ENCODE assay signal across 8 mouse cellular contexts in the genomic region with DNA sequence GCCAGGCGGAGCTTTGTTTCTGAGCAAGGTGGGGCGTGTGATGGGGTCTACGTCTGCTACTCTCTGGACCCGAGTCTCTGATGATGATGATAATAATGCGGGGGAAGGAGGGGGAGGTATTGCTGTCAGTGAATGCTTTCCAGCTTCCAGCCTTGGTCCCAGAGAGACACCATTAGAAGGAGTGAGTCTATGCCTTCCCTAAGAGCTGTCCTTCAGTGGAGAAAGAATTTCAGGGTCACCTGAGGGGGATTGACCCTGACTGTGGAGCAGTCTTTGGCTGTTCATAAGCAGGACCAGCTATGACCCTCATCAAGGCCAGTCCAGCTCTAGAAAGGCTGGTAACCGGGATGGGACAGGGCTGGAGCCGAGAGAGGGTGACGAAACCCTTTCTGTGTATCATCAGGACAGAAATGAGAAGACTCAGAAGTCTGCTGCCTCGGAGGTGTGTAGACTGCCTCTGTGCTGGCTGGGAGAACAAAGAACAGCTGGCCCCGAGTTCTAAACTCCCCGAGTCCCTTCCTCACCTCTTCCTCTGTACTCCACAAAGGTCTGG. TPM values are rescaled to one million over a fixed set of nuclear protein-coding genes. Genes with fewer than 3 reads are reported as not detected.
A peak's percentile ranks its signal among the peaks of the same experiment; 100 is the strongest.
DNase-seq lines count a peak whose midpoint lies in the region; ATAC-seq and TF ChIP-seq lines count a peak whose summit lies in the region.

No protein-coding gene starts in this region.

- H3K4me2 ChIP-seq in embryonic facial prominence, embryonic 11.5 days (ENCODE audit: low read depth, low read length): peak overlapping the region; percentile 90
- H3K4me2 ChIP-seq in intestine, embryonic 15.5 days (replicated peaks): peak overlapping the region; percentile 90
- peak overlapping the region; percentile 91 for H3K4me2 ChIP-seq in neural tube, embryonic 12.5 days (replicated peaks)

- peak overlapping the region; percentile 91 for H3K4me3 ChIP-seq in layer of hippocampus, adult 2 months
- peak overlapping the region; percentile 38 for H3K4me3 ChIP-seq in embryonic facial prominence, embryonic 11.5 days (ENCODE audit: low read depth, low read length)
- H3K4me3 ChIP-seq in intestine, embryonic 15.5 days (replicated peaks): peak overlapping the region; percentile 60
- peak overlapping the region; percentile 46 for H3K4me3 ChIP-seq in neural tube, embryonic 12.5 days

- H3K27me3 ChIP-seq in embryonic facial prominence, embryonic 11.5 days (ENCODE audit: control insufficient read depth, insufficient read depth, low read length): peaks cover 2% of the 10 kb centered on the region
- H3K27me3 ChIP-seq in intestine, embryonic 15.5 days (replicated peaks): peaks cover 3% of the 10 kb centered on the region; the same call in 1 of the 2 replicates
- H3K27me3 ChIP-seq in neural tube, embryonic 12.5 days (replicated peaks): peaks cover 27% of the 10 kb centered on the region

- peak overlapping the region; percentile 97 for H3K27ac ChIP-seq in layer of hippocampus, adult 2 months
- H3K27ac ChIP-seq in embryonic facial prominence, embryonic 11.5 days (replicated peaks; ENCODE audit: low read depth, low read length): no peak overlapping the region
- H3K27ac ChIP-seq in intestine, embryonic 15.5 days: peak overlapping the region; percentile 59; the same call in 1 of the 2 replicates
- H3K27ac ChIP-seq in neural tube, embryonic 12.5 days: no peak overlapping the region

- 43% methylated on average over 11 of the region's 11 CpGs for WGBS in embryonic facial prominence, embryonic 11.5 days
- WGBS in intestine, embryonic 15.5 days: 40% methylated on average over 11 of the region's 11 CpGs
- 40% methylated on average over 11 of the region's 11 CpGs for WGBS in neural tube, embryonic 12.5 days

- 0 out of 2 replicates have a peak, but pooled peaks have one; percentile 59 for ATAC-seq in embryonic facial prominence, embryonic 11.5 days (replicated peaks; ENCODE audit: insufficient number of reproducible peaks, low FRiP score, low TSS enrichment, low read depth)
- peak; percentile 5; the same call in 1 of the 2 replicates for ATAC-seq in intestine, embryonic 15.5 days
- ATAC-seq in neural tube, embryonic 12.5 days (ENCODE audit: low FRiP score, low read depth): peak; percentile 53; the same call in 1 of the 2 replicates

- peak in 1 of 2 experiments; percentile 15 for DNase-seq in layer of hippocampus, adult 2 months (ENCODE audit: low spot score in 2 of 2)
- no peak for DNase-seq in layer of hippocampus, adult 18-20 months (ENCODE audit: low spot score in 2 of 2)
- no peak for DNase-seq in embryonic facial prominence, embryonic 11.5 days (ENCODE audit: low spot score)
- DNase-seq in frontal cortex, postnatal 10 days (ENCODE audit: low spot score in 2 of 2): no peak
- DNase-seq in layer of hippocampus, postnatal 25 days (ENCODE audit: extremely low spot score in 1 of 2, low spot score in 1 of 2): no peak
- DNase-seq in kidney, postnatal 14 days: no peak

- peak overlapping the region; percentile 50 for H3K9ac ChIP-seq in embryonic facial prominence, embryonic 11.5 days (replicated peaks; ENCODE audit: low read length)
- peak overlapping the region; percentile 65 for H3K9ac ChIP-seq in intestine, embryonic 15.5 days
- peak overlapping the region; percentile 61 for H3K9ac ChIP-seq in neural tube, embryonic 12.5 days

- no peaks in the 10 kb centered on the region for H3K36me3 ChIP-seq in embryonic facial prominence, embryonic 11.5 days (replicated peaks; ENCODE audit: control insufficient read depth, insufficient read depth, low read depth, low read length)
- no peaks in the 10 kb centered on the region for H3K36me3 ChIP-seq in intestine, embryonic 15.5 days
- H3K36me3 ChIP-seq in neural tube, embryonic 12.5 days: no peaks in the 10 kb centered on the region

- no peak for TF ChIP-seq CTCF in layer of hippocampus, adult 2 months (conservative IDR thresholded peaks at IDR 0.05)

- no peaks in the 10 kb centered on the region for H3K4me1 ChIP-seq in embryonic facial prominence, embryonic 11.5 days (ENCODE audit: control insufficient read depth, insufficient read depth, low read length)
- H3K4me1 ChIP-seq in intestine, embryonic 15.5 days (replicated peaks): peaks cover 15% of the 10 kb centered on the region
- H3K4me1 ChIP-seq in neural tube, embryonic 12.5 days: peaks cover 10% of the 10 kb centered on the region

- H3K9me3 ChIP-seq in embryonic facial prominence, embryonic 11.5 days (replicated peaks; ENCODE audit: control insufficient read depth, low read length): no peaks in the 10 kb centered on the region
- H3K9me3 ChIP-seq in intestine, embryonic 15.5 days: no peaks in the 10 kb centered on the region
- no peaks in the 10 kb centered on the region for H3K9me3 ChIP-seq in neural tube, embryonic 12.5 days

RNA-seq across cellular contexts. Expression of a gene that starts 0.4 kb away (rescaled TPM):
- total RNA-seq in layer of hippocampus, adult 2 months (2021): 10 to 100 TPM; 85.1 to 86.0 TPM
- total RNA-seq in layer of hippocampus, adult 18-20 months (2021): 10 to 100 TPM; 73.4 to 75.7 TPM
- polyA plus RNA-seq in embryonic facial prominence, embryonic 11.5 days (2014; fragmentation: Nextera tagmentation; extraction: Ambion mirVana): 22.8 and 24.2 TPM in 2 replicates
- 28.0 and 31.2 TPM in 2 replicates for polyA plus RNA-seq in intestine, embryonic 15.5 days (2015; fragmentation: Nextera tagmentation; extraction: Ambion mirVana)
- polyA plus RNA-seq in neural tube, embryonic 12.5 days (2016; fragmentation: Nextera tagmentation; extraction: Ambion mirVana): 34.0 and 34.9 TPM in 2 replicates
- total RNA-seq in layer of hippocampus, postnatal 25 days (2021): 10 to 100 TPM; 66.9 to 79.0 TPM

RNA-seq across cellular contexts. Expression of a gene that starts 45.4 kb away (rescaled TPM):
- total RNA-seq in layer of hippocampus, adult 2 months (2021): 10 to 100 TPM; 21.2 to 22.7 TPM
- 10 to 100 TPM; 22.7 to 23.4 TPM for total RNA-seq in layer of hippocampus, adult 18-20 months (2021)
- polyA plus RNA-seq in embryonic facial prominence, embryonic 11.5 days (2014; fragmentation: Nextera tagmentation; extraction: Ambion mirVana): 14.9 and 16.4 TPM in 2 replicates
- 11.7 and 12.8 TPM in 2 replicates for polyA plus RNA-seq in intestine, embryonic 15.5 days (2015; fragmentation: Nextera tagmentation; extraction: Ambion mirVana)
- polyA plus RNA-seq in neural tube, embryonic 12.5 days (2016; fragmentation: Nextera tagmentation; extraction: Ambion mirVana): 16.2 and 19.3 TPM in 2 replicates
- 10 to 100 TPM; 21.1 to 21.7 TPM for total RNA-seq in layer of hippocampus, postnatal 25 days (2021)

Comparison
In these comparisons a context has a peak if more than half of its experiments do, and no peak if none do; other contexts are left out.
1. H3K27ac ChIP-seq: peak in layer of hippocampus, adult 2 months (single experiment) and intestine, embryonic 15.5 days (single experiment); none in embryonic facial prominence, embryonic 11.5 days (single experiment) and neural tube, embryonic 12.5 days (single experiment).
2. H3K4me3 ChIP-seq: peak in every context shown above with its lines; median percentile 91 in layer of hippocampus, adult 2 months; 60 in intestine, embryonic 15.5 days; 46 in neural tube, embryonic 12.5 days; 38 in embryonic facial prominence, embryonic 11.5 days.
3. ATAC-seq: peak in every context shown above with its lines; median percentile 59 in embryonic facial prominence, embryonic 11.5 days; 53 in neural tube, embryonic 12.5 days; 5 in intestine, embryonic 15.5 days.
4. Peak in every context shown above with its lines, with median percentiles within 50 percentile points of each other: H3K4me2 ChIP-seq and H3K9ac ChIP-seq.